Mouse (Mus musculus): ENCODE measurements at regions not wholly inside any gene's neighbourhood (a gene's known extent, or its start where the extent isn't known, plus 50 kb on each side); places are given as distances from the start of the nearest gene placed in this dataset.

DNA sequence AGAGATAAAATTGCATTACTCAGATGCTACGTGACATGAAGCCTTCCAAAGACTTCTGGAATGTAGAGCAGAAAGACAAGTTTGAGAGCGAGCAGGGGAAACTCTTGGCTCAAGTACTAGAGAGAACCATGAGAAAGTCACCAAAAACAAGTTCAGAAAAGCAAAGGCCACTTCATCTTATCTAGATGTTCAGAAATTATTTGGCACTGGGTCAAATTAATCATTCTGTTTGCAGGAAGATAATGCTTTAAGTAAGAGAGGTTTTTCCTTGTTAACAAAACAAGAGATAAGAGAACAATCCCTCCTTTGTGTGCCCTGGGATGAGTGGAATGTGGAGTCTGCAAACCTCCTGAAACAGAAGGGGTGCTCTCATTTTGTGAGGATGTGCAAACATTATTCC, 565.6 kb upstream of the C030005K15Rik start:
- no peak for DNase-seq (ENCODE audit: extremely low spot score, low spot score)

DNA sequence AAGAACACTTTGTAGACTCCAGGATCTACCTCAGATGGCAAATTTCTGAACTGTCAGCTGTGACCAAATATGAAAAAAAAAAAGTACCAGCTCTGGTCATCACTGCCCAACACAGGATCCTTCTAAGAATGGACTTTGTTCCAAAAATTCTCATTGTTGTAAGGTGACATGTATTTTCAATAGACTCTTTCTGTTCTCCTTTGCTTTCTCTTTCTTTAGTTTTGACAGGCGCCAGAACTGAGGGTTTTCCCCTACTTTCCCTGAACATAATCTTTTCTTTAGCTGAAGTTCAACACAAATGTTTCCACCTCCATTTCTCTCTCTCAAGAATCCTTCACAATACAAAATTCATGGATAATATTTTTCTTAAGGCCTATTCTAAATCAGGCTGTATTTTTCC, 579.1 kb upstream of the C030005K15Rik start:
- DNase-seq (ENCODE audit: extremely low spot score, low spot score): no peak

DNA sequence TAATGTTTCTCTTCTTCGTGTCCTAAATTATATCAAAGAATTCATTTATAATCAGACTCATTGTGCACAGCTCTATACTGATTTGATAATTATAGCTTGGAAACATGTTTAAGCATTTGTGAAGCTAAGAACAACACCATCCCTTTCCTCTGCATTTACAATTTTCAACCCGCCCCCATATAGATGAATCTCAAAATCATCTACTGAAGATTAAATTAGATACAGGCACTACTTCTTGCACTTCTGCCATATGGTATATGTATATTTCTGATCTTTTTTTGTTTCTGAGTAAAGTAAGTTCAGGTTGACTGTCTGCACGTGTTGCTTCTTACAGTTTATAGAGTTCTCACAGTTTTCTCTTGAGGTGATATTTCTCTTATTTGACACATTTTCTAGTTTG, 583.1 kb upstream of the C030005K15Rik start:
- DNase-seq (ENCODE audit: extremely low spot score, low spot score): no peak

DNA sequence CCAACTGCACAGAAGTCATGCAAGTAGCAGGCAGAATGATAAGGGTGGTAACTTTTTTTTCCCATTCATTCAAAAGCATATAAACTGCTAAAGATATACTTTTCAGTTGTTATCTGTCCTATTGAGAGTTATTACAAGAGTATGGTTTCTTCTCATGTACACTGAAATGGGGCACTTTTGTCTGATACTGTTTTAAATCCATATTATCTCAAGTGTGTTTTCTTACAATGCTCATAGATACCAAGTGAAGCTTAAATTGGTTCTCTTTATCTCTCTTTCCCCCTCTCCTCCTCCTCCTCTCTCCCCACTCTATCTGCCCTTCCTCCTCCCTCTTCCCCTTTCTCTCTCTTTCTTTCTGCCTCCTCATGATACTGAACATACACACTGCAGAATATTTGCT, 584.8 kb upstream of the C030005K15Rik start:
- no peak for DNase-seq (ENCODE audit: extremely low spot score, low spot score)

DNA sequence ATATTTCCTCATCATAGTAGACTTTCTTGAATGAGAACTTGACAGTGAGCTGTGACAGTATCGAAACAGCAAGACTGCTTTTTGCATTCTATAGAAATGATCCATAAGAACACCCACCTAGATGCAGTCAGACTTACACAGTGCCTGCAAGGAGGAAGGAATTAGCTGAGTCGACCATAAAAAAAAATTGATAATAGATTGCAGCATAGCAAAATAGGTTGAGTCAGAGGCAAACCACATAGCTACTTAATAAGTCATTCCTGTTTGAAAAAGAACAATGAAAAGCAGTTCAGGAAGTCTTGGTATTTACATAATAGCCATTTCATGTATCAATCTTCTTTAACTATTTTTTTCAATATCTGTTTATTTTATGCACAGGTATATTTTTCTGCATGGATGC, 591.9 kb upstream of the C030005K15Rik start:
- no peak for DNase-seq (ENCODE audit: extremely low spot score, low spot score)

DNA sequence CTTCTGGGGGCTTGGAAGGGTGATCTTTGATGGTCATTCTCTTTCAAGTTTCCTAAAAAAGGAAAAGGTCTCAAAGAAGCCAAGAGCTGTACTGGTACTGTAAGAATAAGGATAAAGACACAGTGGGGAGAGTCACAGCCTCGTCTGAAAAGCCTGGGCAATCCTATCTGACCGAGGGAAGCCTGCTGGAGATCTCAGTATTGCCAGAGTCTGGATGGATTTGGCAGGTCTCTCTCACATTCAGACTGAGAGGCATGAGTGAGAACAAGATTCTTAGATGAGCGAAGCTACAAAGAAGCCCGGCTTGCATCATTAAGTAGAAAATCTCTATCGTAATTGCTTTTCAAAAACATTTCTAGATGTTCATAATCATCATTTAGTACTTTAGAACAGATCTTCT, 590.4 kb upstream of the Atp2b1 start:
- no peak for DNase-seq (ENCODE audit: extremely low spot score, low spot score)

DNA sequence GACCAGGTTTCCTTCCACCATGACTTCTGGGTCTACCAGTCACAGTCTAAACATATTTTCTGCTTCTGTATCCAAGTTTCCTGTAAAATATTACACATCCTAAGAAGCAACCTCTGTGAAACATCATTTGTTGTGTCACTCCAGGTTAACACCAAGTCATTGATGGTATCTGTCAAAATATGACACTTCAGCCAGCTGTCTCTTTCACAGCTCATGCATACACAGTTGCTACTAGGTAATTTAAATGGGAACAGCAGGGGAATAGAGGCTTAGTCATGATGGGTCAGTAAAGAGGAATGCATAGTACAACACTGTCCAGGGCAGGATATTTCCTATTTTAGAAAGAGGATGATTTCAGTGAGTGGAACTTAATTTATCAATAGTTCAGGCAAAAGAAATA, 589.6 kb upstream of the Atp2b1 start:
- DNase-seq (ENCODE audit: extremely low spot score, low spot score): no peak

DNA sequence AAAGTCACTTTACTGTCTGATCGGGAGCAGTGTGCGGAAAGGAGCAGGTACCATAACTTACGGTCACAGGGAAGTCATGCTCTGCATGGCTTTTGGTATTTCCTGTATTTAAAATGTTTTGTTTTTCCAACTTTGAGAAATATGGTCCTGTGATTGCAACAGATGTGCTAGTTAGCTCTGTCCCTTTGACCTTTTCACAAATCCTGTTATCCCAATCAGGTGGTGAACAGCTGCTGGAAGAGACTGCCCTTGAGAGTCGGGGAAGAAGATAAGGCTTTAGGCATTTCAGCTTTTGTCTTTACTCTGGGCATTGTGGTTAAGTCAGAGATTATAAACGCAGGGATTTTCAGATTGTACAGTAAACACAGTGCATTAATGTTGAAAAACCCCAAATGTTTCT, 588.5 kb upstream of the Atp2b1 start:
- no peak for DNase-seq (ENCODE audit: extremely low spot score, low spot score)

DNA sequence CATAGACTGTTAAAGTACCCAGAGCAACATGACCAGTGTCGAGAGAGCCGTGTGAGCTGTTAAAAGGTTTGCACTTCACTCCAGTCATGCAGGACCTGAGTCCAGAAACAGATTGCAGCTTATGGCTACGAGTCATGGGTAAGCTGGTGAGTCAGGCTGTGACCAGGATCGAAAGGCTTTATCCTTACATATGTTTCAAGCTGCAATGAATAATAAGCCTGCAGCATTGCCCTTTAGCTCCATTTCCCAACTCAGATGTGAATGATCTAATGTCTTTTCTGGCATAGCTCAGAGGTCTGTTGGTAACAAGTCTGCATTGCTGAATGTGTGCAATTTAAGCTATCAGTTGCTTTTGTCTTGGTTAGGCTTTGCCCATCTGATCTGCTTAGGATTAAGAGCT, 581.5 kb upstream of the Atp2b1 start:
- no peak for DNase-seq (ENCODE audit: extremely low spot score, low spot score)

DNA sequence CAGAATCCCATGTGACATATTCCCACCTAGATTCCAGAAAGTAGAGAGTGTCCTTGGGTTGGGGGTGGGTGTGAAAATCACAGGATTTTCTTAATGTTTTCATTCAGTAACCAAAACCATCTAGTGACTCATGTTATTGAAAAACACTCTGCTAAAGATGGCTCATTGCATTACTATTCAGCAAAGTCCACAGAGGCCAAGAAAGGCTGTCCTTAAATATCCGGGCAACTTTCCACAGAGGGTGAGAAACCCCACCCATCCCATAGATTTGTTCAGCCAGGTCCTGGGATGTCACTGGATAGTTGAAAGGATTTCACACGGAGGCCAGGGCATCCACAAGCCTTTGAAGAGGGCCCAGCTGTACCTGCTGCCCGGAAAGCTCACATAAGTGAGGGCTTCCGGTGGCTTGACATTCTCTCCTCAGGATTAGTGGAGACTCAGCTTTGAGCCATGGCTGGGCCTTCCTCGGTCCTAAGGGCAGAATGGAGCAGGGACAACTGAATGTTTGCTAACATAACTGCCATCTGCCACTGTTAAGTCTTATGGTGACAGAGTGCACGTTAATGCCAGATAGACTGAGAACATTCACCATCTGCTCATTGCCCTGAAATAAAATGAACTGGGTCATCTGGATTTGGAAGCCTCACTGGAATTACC, 580.7 kb upstream of the Atp2b1 start:
- DNase-seq (ENCODE audit: extremely low spot score, low spot score): no peak

DNA sequence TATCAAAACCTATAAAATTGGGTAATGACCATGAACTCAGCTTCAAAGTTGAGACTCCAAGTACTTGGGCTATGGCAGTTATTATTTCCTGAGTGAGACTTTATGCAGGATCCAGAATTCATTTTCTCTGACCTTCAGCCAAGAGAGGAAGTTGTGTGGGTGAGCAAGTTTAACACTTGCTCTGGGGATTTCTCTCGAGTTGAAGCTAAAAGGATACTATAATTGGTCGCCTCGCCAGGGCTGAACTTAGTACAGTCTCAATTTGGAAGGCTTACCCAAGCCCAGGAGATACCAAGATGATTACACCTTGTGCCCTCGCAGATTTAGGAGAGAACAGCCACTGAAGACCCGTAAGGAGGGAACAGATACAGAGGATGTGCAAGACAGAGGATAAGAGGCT, 570.4 kb upstream of the Atp2b1 start:
- no peak for DNase-seq (ENCODE audit: extremely low spot score, low spot score)

DNA sequence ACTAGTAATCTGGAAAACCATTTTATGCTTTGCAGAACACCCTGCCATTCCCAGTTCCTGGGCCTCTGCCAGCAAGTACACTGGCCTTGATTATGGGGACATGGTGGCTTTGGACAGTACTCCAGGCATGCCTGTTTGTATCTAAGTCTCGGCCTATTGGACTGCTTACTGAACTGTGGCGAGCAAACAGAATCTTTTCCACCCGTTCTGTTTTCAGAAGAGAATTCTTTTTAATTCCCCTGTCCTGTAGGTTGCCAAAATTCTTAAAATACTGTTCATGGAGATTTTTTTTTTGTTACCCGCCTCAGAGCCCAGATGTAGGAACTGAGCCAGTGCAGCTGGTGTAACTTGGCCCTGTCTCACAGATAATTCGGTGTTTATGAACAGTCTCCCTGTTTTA, 564.7 kb upstream of the Atp2b1 start:
- no peak for DNase-seq (ENCODE audit: extremely low spot score, low spot score)

DNA sequence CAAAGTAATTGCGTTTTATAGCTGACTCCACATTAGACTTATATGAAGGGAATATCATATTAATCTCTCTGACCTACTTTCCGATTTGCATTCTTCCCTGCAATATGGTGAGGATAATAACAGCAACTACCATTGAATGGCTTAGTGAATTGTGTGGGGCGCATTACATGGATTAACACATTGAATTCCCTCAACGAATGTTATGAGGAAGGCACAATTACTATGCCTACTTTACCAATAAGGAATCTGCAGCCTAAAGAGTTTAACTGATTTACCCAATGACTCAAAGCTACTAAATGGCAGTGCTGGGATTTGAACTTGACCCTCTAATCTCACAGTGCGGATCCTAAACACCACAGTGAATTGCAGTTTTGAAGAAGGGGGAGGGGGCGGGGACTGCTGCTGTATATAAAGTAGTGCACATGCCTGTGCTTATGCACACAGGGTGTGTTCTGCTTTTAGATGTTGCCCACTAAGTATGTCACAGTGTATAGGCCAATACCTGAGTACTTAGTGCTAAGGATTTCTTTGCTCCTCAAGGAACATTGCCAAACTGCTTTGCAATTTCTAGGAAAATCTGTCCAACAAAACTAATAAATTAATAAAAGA, 563.8 kb upstream of the Atp2b1 start:
- no peak for DNase-seq (ENCODE audit: extremely low spot score, low spot score)

DNA sequence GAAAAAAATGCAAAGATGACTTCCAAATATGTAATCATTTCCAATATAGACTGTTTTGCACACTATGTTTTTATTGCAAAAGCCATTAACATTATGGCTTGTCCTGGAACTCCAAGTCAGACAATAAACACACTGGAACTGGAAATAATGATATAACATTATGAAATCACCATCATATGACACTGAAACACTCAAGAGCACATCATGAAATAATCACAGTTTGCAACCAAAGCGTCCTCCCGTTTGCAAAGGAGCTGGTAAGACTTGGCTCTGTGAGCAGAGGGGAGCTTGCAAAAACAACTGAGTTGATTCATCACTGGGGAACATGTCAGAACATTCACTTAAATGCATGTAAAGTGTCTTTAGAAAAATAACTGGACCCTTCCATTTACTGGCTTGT, 562.1 kb upstream of the Atp2b1 start:
- no peak for DNase-seq (ENCODE audit: extremely low spot score, low spot score)

DNA sequence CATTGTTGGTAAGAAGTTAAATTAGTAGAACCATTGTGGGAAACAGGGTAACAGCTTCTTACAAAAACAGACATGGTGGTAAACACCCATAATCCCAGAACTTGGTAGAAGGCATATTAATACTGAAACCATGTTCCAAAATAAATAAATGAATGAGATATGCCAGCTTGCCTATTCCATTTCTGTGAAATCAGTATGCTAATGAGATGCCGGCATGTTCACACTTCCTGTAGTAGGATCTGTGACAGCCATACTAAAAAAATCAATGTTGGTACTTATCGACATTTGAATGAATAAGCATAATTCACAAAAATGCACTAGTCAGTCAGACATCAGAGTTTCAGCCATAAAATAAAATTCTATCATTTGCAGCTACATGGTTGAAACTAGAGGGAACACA, 559.7 kb upstream of the Atp2b1 start:
- no peak for DNase-seq (ENCODE audit: extremely low spot score, low spot score)

DNA sequence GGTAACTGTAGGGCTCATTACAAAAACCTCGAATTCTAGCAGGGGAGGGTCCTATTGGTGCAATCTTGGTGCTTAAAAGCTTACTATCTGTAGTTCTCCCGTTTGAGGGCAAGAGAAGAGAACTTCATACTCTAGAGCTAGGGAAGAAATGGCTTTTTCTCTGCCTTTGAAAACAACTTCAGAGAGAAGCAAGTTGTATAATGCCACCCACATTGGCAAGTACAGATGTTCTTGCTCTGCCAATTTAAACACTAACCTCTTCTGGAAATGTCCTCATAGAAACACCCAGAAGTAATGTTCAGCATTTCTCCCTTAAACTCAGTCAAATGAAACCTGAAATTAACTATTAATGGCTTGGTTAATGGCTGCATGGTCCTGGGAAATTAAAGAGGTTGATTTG, 549.6 kb upstream of the Atp2b1 start:
- no peak for DNase-seq (ENCODE audit: extremely low spot score, low spot score)

DNA sequence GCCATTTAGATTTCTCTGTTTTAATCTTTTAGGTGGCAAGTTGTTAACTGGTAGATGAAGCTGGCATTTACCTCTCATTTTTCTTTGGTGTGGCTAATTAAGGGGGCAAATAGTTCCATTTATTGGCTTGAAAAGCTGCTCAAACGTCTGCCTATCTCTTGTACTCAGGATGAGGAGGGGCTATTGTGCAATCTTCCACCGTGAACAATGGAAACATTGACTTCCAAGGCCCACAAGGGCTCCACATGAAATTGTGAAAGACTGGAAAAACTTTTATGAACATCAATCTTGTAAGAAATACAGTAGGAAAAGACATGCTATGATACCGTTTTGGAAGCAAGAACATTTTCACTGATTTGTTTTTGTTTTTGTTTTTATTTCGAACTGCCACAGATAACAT, 541.6 kb upstream of the Atp2b1 start:
- DNase-seq (ENCODE audit: extremely low spot score, low spot score): no peak

DNA sequence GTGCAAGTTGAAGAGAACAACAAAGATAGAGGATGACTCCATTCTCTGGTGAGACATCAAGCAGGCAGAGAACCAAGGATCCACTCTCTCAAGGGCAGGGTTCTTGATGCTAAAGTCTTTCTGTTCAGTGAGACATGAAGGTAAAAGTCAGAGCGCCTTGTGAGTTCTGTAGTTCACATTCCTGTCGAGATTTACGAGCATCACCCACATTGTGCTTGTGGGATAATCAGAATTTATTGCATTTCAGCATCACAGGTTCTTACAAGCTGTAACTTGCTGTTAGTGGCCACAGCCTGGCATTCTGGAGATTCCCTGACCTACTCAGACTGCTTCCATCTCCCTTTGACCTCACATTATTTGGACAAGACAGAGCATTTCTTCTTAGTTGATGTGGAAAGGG, 540.9 kb upstream of the Atp2b1 start:
- no peak for DNase-seq (ENCODE audit: extremely low spot score, low spot score)

DNA sequence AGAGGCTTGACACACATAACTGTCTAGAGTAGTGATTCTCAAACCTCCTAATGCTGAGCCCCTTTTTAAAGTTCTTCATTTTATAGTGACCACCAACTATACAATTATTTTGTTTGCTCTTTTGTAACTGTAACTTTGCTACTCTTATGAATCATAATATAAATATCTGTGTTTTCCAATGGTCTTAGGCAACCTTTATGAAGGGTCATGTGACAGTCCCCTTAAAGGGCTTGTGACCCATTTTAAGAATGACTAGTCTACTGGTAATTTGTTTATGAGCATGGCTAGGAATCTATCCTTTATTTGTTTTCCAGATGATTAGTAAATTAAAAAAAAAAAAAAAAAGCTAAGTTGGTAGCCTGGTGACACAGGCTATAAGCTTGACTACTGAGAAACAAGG, 539.5 kb upstream of the Atp2b1 start:
- DNase-seq (ENCODE audit: extremely low spot score, low spot score): no peak

DNA sequence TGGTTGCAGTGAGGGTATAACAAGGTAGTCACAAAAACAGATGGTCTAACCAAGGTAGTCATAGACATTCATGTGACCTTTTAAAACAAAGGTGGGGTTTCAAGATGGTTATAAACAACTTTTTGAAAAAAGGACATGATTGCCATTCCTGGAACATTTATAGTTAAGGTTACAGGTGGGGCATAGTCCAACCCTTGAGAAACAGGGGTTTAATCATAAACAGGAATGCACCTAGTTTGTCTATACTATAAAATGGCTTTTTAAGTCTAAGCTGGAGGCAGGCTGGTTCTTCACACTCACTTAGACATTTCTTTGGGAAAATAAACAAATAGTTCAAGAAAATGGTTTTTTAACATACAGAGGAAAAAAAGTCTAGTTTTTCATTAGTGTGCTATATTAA, 525.7 kb upstream of the Atp2b1 start:
- DNase-seq (ENCODE audit: extremely low spot score, low spot score): no peak

DNA sequence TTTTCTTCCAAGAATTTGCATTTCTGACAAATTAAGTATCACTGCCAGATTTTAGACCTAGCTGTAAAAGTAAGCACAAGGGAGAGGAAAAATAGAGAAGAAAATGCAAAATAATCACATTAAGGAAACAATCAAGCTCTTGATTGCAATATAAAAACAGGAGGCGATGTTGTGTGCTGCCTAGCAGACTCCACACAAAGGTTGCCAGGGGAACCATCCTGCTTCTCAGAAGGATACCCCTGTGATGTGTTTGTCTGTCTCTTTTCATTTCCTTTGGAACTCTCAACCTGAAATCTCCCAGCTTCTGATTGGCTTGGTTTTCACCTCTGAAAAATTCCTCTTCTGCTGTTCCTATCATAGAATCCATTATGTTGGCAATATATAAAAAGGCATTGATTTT, 514.3 kb upstream of the Atp2b1 start:
- DNase-seq (ENCODE audit: extremely low spot score, low spot score): no peak

DNA sequence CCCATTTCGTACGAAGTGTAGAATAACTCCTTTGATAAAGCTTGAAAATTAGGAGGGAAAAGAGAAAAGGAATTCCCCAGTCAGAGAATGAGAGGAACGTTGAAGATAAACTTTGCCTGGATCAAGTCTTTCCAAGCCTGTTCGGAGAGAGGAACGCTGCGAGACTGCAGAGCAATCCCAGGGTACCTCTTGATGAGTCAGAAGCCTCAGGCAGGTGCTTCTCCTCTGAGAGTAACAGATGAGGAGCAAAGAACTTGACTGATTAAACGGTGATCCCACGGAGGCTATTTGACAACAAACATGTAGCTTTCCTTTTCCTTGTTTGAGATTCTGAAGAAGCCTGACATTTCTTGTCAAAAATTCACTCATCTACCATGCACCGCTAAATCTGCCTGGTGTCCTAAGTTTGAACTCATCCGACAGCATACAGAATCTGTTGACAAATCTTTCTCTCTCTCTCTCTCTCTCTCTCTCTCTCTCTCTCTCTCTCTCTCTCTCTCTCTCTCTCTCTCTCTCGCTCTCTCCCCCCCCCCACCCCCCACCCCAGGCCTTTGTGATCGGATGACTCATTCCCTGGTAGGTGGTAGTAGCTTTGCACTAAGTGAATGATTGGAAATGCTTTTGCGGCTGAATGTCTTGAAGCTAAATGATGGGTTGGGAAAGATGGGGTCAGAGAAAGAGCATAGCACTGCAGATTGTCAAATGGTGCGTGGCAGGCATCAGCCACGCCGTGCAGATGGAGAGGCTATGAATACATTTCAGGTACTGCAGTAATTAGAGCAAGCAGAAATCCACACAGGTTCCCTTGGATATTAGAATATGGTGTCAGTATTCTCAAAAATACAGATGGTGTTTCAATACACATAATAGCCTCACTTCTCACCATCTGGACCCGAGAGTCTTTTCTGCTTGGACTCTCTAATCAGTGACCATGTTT, 496.1 kb upstream of the Atp2b1 start:
- DNase-seq (ENCODE audit: extremely low spot score, low spot score): no peak

DNA sequence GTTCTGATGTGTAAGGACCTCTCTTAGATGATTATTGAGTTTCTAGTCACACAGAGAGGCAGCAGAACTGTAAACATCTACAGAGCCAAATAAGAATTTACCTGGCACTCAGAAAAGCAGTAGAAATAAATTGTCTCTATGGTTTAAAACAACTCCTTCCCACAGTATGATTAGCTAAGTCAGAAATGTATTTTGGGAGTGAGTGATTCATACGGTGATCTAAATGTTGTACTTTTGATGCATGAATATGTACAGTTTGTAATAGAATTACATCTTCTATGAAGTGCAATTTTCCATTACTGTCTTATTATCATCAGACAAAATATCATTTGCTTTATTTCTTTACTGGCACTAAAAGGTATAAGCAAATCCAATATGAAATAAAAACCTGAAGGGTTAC, 489.8 kb upstream of the Atp2b1 start:
- no peak for DNase-seq (ENCODE audit: extremely low spot score, low spot score)

Measured in neural tube, embryonic 10.5 days (tissue).